Mouse (Mus musculus): ENCODE results near the gene Gm29666. TPM values are rescaled to one million over a fixed set of nuclear protein-coding genes. Genes with fewer than 3 reads are reported as not detected.

Gm29666 gene
- polyA plus RNA-seq, 1 experiment from 2014 or later: 0.37 TPM

Small RNA genes within 50 kb of the gene (microRNA-seq; reads per million reads assigned to microRNA genes)
- 6.2 reads per million, percentile 15 among the genes with 10 or more reads in this experiment for gene Mir1249

Other genes with a start within 250 kb of the Gm29666 start
- gene Arhgap8, start 200.0 kb downstream of the Gm29666 start, polyA plus RNA-seq (2015; fragmentation: Nextera tagmentation; extraction: Ambion mirVana): 0.54 and 0.58 TPM in 2 replicates
- gene Phf21b, start 64.0 kb downstream of the Gm29666 start, polyA plus RNA-seq (2015; fragmentation: Nextera tagmentation; extraction: Ambion mirVana): 0.12 TPM in 1 of 2 replicates, not detected in the other
- gene Nup50, start 3.4 kb upstream of the Gm29666 start, polyA plus RNA-seq (2015; fragmentation: Nextera tagmentation; extraction: Ambion mirVana): 30.0 and 42.7 TPM in 2 replicates
- gene 5031439G07Rik, start 68.5 kb upstream of the Gm29666 start, polyA plus RNA-seq (2015; fragmentation: Nextera tagmentation; extraction: Ambion mirVana): 1.2 TPM in 2 replicates
- not detected in 2 replicates for gene Upk3a, start 97.1 kb upstream of the Gm29666 start, polyA plus RNA-seq (2015; fragmentation: Nextera tagmentation; extraction: Ambion mirVana)
- 8.6 and 8.7 TPM in 2 replicates for gene Fam118a, start 108.9 kb upstream of the Gm29666 start, polyA plus RNA-seq (2015; fragmentation: Nextera tagmentation; extraction: Ambion mirVana)
- gene Smc1b, start 211.9 kb upstream of the Gm29666 start, polyA plus RNA-seq (2015; fragmentation: Nextera tagmentation; extraction: Ambion mirVana): 0.10 and 0.35 TPM in 2 replicates
- gene Ribc2, start 212.0 kb upstream of the Gm29666 start, polyA plus RNA-seq (2015; fragmentation: Nextera tagmentation; extraction: Ambion mirVana): not detected in 2 replicates

Data from liver, embryonic 13.5 days (tissue).